Mouse (Mus musculus) intestine, postnatal 0 days (tissue): ENCODE measurements around the gene Lamb1. TPM values are rescaled to one million over a fixed set of nuclear protein-coding genes. Genes with fewer than 3 reads are reported as not detected.

Source experiments
- ATAC-seq: fragments of 200-750 bp; cut with Nextera tagmentation; 2 replicates; pipeline ENCODE4 v1.8.0; 2017; ENCODE audit warnings: mild to moderate bottlenecking, moderate TSS enrichment, moderate library complexity
- H3K27ac ChIP-seq: fragments of 300-500 bp; sonication (generic); 2 replicates; pipeline ENCODE4 v1.5.1; 2014; ENCODE audit warnings: mild to moderate bottlenecking, low read depth, low read length, moderate library complexity
- H3K27me3 ChIP-seq: fragments of 300-500 bp; sonication (generic); replicated peaks from 2 replicates; pipeline ENCODE4 v1.6.1; 2014; ENCODE audit warnings: low read length, mixed read lengths; ENCODE audit not compliant: control insufficient read depth, insufficient read depth
- H3K36me3 ChIP-seq: fragments of 300-500 bp; sonication (generic); 2 replicates; pipeline ENCODE4 v1.6.1; 2014; ENCODE audit warnings: mild to moderate bottlenecking, moderate library complexity; ENCODE audit not compliant: control insufficient read depth, insufficient read depth
- H3K4me1 ChIP-seq: fragments of 300-500 bp; sonication (generic); replicated peaks from 2 replicates; pipeline ENCODE4 v1.6.1; 2014; ENCODE audit warnings: antibody characterized with exemption, low read length, mixed read lengths; ENCODE audit not compliant: control insufficient read depth, insufficient read depth
- H3K4me2 ChIP-seq: fragments of 300-500 bp; sonication (generic); replicated peaks from 2 replicates; pipeline ENCODE4 v1.6.1; 2014; ENCODE audit warnings: low read depth, mild to moderate bottlenecking, moderate library complexity
- H3K4me3 ChIP-seq: fragments of 300-500 bp; sonication (generic); 2 replicates; pipeline ENCODE4 v1.5.1; 2014; ENCODE audit warnings: low read depth, low read length
- H3K9ac ChIP-seq: fragments of 300-500 bp; sonication (generic); 2 replicates; pipeline ENCODE4 v1.6.1; 2014; ENCODE audit warnings: mild to moderate bottlenecking, low read depth, low read length
- H3K9me3 ChIP-seq: fragments of 300-500 bp; sonication (generic); 2 replicates; pipeline ENCODE4 v1.6.1; 2016; ENCODE audit warnings: mixed run types; ENCODE audit not compliant: control insufficient read depth
- CTCF ChIP-seq: sonication (generic); IDR thresholded peaks from 2 replicates; pipeline ENCODE4 v1.5.1; 2016; ENCODE audit warnings: low read depth, mild to moderate bottlenecking, control low read depth, antibody characterized with exemption, moderate library complexity
- WGBS: fragments of 180-500 bp; shearing (Covaris S2); extraction: QIAGEN DNeasy Blood & Tissue Kit; methylation state at CpG from one replicate; pipeline ENCODE4 v1.1.7; 2014; 5-methylcytosine and 5-hydroxymethylcytosine counted together
- polyA plus RNA-seq: library from polyadenylated mRNA; unstranded; fragments of >200 nt; fragmentation: Nextera tagmentation; extraction: Ambion mirVana; gene quantifications from 2 replicates; pipeline ENCODE4 v1.2.1, GENCODE M21; 2015

Gene Lamb1
- polyA plus RNA-seq, 1 experiment from 2014 or later = 25.8 TPM

- H3K4me2 ChIP-seq = no peak overlapping the region
- peaks cover 22% of the 10 kb centered on the region for H3K27me3 ChIP-seq
- ATAC-seq = no peak
- H3K36me3 ChIP-seq = no peaks in the 10 kb centered on the region
- H3K9ac ChIP-seq = no peak overlapping the region
- 77% methylated on average over 3 of the region's 3 CpGs for WGBS
- 0 out of 2 replicates have a peak, but pooled peaks cover 5% of the 10 kb centered on the region for H3K4me1 ChIP-seq
- H3K9me3 ChIP-seq = no peaks in the 10 kb centered on the region
- no peak for TF ChIP-seq CTCF
- H3K4me3 ChIP-seq = no peak overlapping the region
- H3K27ac ChIP-seq = no peak overlapping the region
Measured at GRCm38 (mm10) chr12:31261882-31262281, 3.2 kb upstream of the Lamb1 start.

GRCm38 (mm10) chr12:31263921-31264320, 1.1 kb upstream of the Lamb1 start:
- Histone ChIP-seq H3K9ac (no peak overlapping the region), H3K27ac (no peak overlapping the region), H3K4me2 (peak overlapping the region; percentile 87; the same call in 1 of the 2 replicates), H3K9me3 (no peaks in the 10 kb centered on the region), H3K4me1 (0 out of 2 replicates have a peak, but pooled peaks cover 5% of the 10 kb centered on the region), H3K27me3 (peaks cover 23% of the 10 kb centered on the region), H3K4me3 (no peak overlapping the region), H3K36me3 (no peaks in the 10 kb centered on the region)
- WGBS = 39% methylated on average over 7 of the region's 7 CpGs
- TF ChIP-seq CTCF = no peak
- ATAC-seq = no peak

GRCm38 (mm10) chr12:31265722-31266431, 843 bp downstream of the Lamb1 start:
- ATAC-seq = 0 out of 2 replicates have a peak, but pooled peaks have one; percentile 33
- Histone ChIP-seq H3K4me2 (peak overlapping the region; percentile 87), H3K4me1 (0 out of 2 replicates have a peak, but pooled peaks cover 5% of the 10 kb centered on the region), H3K9me3 (no peaks in the 10 kb centered on the region), H3K36me3 (no peaks in the 10 kb centered on the region), H3K9ac (peak overlapping the region; percentile 57), H3K4me3 (peak overlapping the region; percentile 53), H3K27ac (peak overlapping the region; percentile 63), H3K27me3 (peaks cover 23% of the 10 kb centered on the region)
- under 1% methylated on average over 50 of the region's 50 CpGs for WGBS
- no peak for TF ChIP-seq CTCF

GRCm38 (mm10) chr12:31266686-31267085, 1.7 kb downstream of the Lamb1 start:
- Histone ChIP-seq H3K4me3 (peak overlapping the region; percentile 53), H3K27ac (no peak overlapping the region), H3K9ac (peak overlapping the region; percentile 57; the same call in 1 of the 2 replicates), H3K4me2 (peak overlapping the region; percentile 87), H3K36me3 (no peaks in the 10 kb centered on the region), H3K9me3 (no peaks in the 10 kb centered on the region), H3K27me3 (peaks cover 23% of the 10 kb centered on the region), H3K4me1 (0 out of 2 replicates have a peak, but pooled peaks cover 5% of the 10 kb centered on the region)
- TF ChIP-seq CTCF = no peak
- WGBS = 23% methylated on average over 15 of the region's 15 CpGs
- ATAC-seq = no peak

- H3K9ac ChIP-seq = no peak overlapping the region
- peak overlapping the region; percentile 87 for H3K4me2 ChIP-seq
- 0 out of 2 replicates have a peak, but pooled peaks cover 5% of the 10 kb centered on the region for H3K4me1 ChIP-seq
- 35% methylated on average over 4 of the region's 4 CpGs for WGBS
- TF ChIP-seq CTCF = no peak
- H3K4me3 ChIP-seq = peak overlapping the region; percentile 53
- H3K9me3 ChIP-seq = no peaks in the 10 kb centered on the region
- H3K27me3 ChIP-seq = peaks cover 23% of the 10 kb centered on the region
- no peak for ATAC-seq
- H3K27ac ChIP-seq = no peak overlapping the region
- H3K36me3 ChIP-seq = no peaks in the 10 kb centered on the region
Measured at GRCm38 (mm10) chr12:31267363-31267762, 2.3 kb downstream of the Lamb1 start.

GRCm38 (mm10) chr12:31268315-31268714, 3.3 kb downstream of the Lamb1 start:
- ATAC-seq = no peak
- Histone ChIP-seq H3K36me3 (0 out of 2 replicates have a peak, but pooled peaks cover 4% of the 10 kb centered on the region), H3K9ac (no peak overlapping the region), H3K4me1 (0 out of 2 replicates have a peak, but pooled peaks cover 5% of the 10 kb centered on the region), H3K9me3 (no peaks in the 10 kb centered on the region), H3K27ac (no peak overlapping the region), H3K4me3 (no peak overlapping the region), H3K27me3 (peaks cover 23% of the 10 kb centered on the region), H3K4me2 (peak overlapping the region; percentile 87)
- TF ChIP-seq CTCF = no peak
- 70% methylated on average over 3 of the region's 3 CpGs for WGBS
